Comparison of ENCODE assay signal across 30 mouse cellular contexts in the genomic region with DNA sequence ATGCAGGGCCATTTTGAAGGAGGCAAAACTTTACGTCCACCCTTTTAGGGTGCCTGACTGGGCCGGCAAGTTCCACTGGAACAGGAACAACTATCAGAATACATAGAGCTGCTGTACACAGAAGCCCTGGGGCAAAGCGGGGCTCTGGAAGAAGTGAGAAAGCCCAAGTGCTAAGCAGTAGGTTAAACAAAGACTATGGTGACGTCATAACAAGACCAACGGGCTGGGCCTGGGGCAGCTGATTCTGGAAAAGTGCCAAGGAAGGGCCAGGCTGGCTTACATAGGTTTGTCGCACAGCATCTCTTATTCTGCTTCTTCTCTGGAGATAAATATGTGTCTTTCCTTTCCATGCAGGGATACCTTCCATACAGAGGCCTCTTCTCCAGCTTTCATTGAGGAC.
DNase-seq lines count a peak whose midpoint lies in the region; ATAC-seq and TF ChIP-seq lines count a peak whose summit lies in the region.
"Had no signal": no experiment of that assay in that cellular context is flagged by ENCODE, and none has a peak within 500 bp of the region (broad histone marks: within the 10 kb centered on the region; RNA-seq: fewer than 3 reads in every experiment).

No protein-coding gene starts in this region.

- ATAC-seq in forebrain, embryonic 13.5 days: 0 out of 2 replicates have a peak, but pooled peaks have one; percentile 27
- no peak for ATAC-seq in forebrain, embryonic 11.5 days (replicated peaks; ENCODE audit: low FRiP score)
- 0 out of 2 replicates have a peak, but pooled peaks have one; percentile 17 for ATAC-seq in lung, embryonic 14.5 days (ENCODE audit: insufficient read depth)
- ATAC-seq: activated CD4-positive, CD25-positive, alpha-beta regulatory T cell, adult 4 months had no signal

- peak; percentile 36; the same call in 1 of the 2 replicates for TF ChIP-seq EP300 in CH12.LX (IDR thresholded peaks at IDR 0.05; ENCODE audit: low read length)

- H3K9ac ChIP-seq in forebrain, embryonic 13.5 days: no peak overlapping the region
- H3K9ac ChIP-seq in forebrain, embryonic 11.5 days (ENCODE audit: low read length): no peak overlapping the region
- no peak overlapping the region for H3K9ac ChIP-seq in lung, embryonic 14.5 days
- no peak overlapping the region for H3K9ac ChIP-seq in CH12.LX (ENCODE audit: insufficient read depth, low read depth)
- H3K9ac ChIP-seq: embryonic facial prominence, embryonic 12.5 days; heart, embryonic 15.5 days; hindbrain, embryonic 12.5 days; limb, embryonic 13.5 days; midbrain, embryonic 12.5 days had no signal

- peaks cover 6% of the 10 kb centered on the region; the same call in 1 of the 2 replicates for H3K4me1 ChIP-seq in forebrain, embryonic 13.5 days
- H3K4me1 ChIP-seq in forebrain, embryonic 11.5 days (replicated peaks; ENCODE audit: control insufficient read depth, insufficient read depth, low read length): no peaks in the 10 kb centered on the region
- no peaks in the 10 kb centered on the region for H3K4me1 ChIP-seq in lung, embryonic 14.5 days (ENCODE audit: insufficient read depth)
- H3K4me1 ChIP-seq in CH12.LX (ENCODE audit: control insufficient read depth in 1 of 2, insufficient read depth in 2 of 2): peaks cover 29 to 47% of the 10 kb centered on the region in 2 experiments
- H3K4me1 ChIP-seq: heart, embryonic 15.5 days; midbrain, embryonic 12.5 days had no signal

- H3K36me3 ChIP-seq in forebrain, embryonic 13.5 days (ENCODE audit: poor library complexity, severe bottlenecking): no peaks in the 10 kb centered on the region
- H3K36me3 ChIP-seq in forebrain, embryonic 11.5 days (ENCODE audit: control insufficient read depth, insufficient read depth, low read length): no peaks in the 10 kb centered on the region
- H3K36me3 ChIP-seq in lung, embryonic 14.5 days (ENCODE audit: insufficient read depth): no peaks in the 10 kb centered on the region
- H3K36me3 ChIP-seq in CH12.LX (replicated peaks in 1 of 2; ENCODE audit: control insufficient read depth in 1 of 2, insufficient read depth in 1 of 2, low read length in 1 of 2): no peaks in the 10 kb centered on the region
- H3K36me3 ChIP-seq: embryonic facial prominence, embryonic 12.5 days; forebrain, embryonic 10.5 days; heart, embryonic 15.5 days; hindbrain, embryonic 12.5 days; limb, embryonic 13.5 days; midbrain, embryonic 12.5 days had no signal

- no peak for TF ChIP-seq POLR2A in CH12.LX (IDR thresholded peaks at IDR 0.05; ENCODE audit: low read depth, low read length)
- no peak for TF ChIP-seq POLR2A in brain, embryonic 14.5 days (IDR thresholded peaks at IDR 0.05; ENCODE audit: borderline replicate concordance, extremely low read depth, insufficient read depth, insufficient read length, poor library complexity, severe bottlenecking)

- WGBS in forebrain, embryonic 13.5 days: 35% methylated on average over 6 of the region's 6 CpGs
- 62% methylated on average over 6 of the region's 6 CpGs for WGBS in forebrain, embryonic 11.5 days
- WGBS in lung, embryonic 14.5 days: 38% methylated on average over 6 of the region's 6 CpGs

- dilution Hi-C loops in CH12.LX (cut with MboI; ENCODE audit: extremely low pct_ligation_motif_present, extremely low pct_unique_long_range_greater_than_20kb, low sequenced_read_pairs): no loop called here

- no peak for TF ChIP-seq RAD21 in CH12.LX (IDR thresholded peaks at IDR 0.05; ENCODE audit: low read depth, low read length)

- no peak for TF ChIP-seq CTCF in lung, embryonic 14.5 days (IDR thresholded peaks at IDR 0.05; ENCODE audit: low read depth)
- no peak for TF ChIP-seq CTCF in CH12.LX (conservative IDR thresholded peaks at IDR 0.05 in 1 of 2, IDR thresholded peaks at IDR 0.05 in 1 of 2; ENCODE audit: low read depth in 2 of 2, low read length in 2 of 2)
- TF ChIP-seq CTCF in brain, embryonic 14.5 days (IDR thresholded peaks at IDR 0.05; ENCODE audit: borderline replicate concordance, extremely low read depth, insufficient read depth, insufficient read length): no peak

- no peak for DNase-seq in forebrain, embryonic 11.5 days (ENCODE audit: low spot score)
- peak; percentile 50 for DNase-seq in lung, embryonic 14.5 days
- DNase-seq in lung, postnatal 25 days (ENCODE audit: low spot score): no peak
- DNase-seq in CH12.LX (ENCODE audit: extremely low read depth): no peak
- DNase-seq in brain, embryonic 14.5 days (ENCODE audit: low read depth): peak; percentile 63
- DNase-seq in left cerebral cortex, adult 9 months (ENCODE audit: low spot score in 2 of 2): no peak
- DNase-seq in ovary, postnatal 10 days (ENCODE audit: low spot score): no peak
- DNase-seq: adrenal gland, adult 2 months; adrenal gland, postnatal 36 days; cerebellum, adult 2 months; cerebellum, postnatal 36 days; gastrocnemius, adult 2 months; heart, postnatal 36 days; kidney, adult 11 months; kidney, postnatal 14 days; lung, postnatal 4 days; thymus, postnatal 14 days had no signal

- H3K27me3 ChIP-seq in forebrain, embryonic 13.5 days: no peaks in the 10 kb centered on the region
- no peaks in the 10 kb centered on the region for H3K27me3 ChIP-seq in forebrain, embryonic 11.5 days (ENCODE audit: control insufficient read depth, insufficient read depth, low read length)
- H3K27me3 ChIP-seq in lung, embryonic 14.5 days (ENCODE audit: insufficient read depth, low read length): no peaks in the 10 kb centered on the region
- H3K27me3 ChIP-seq in CH12.LX (replicated peaks): no peaks in the 10 kb centered on the region
- H3K27me3 ChIP-seq: embryonic facial prominence, embryonic 12.5 days; heart, embryonic 15.5 days; hindbrain, embryonic 12.5 days; limb, embryonic 13.5 days; midbrain, embryonic 12.5 days had no signal

- no peaks in the 10 kb centered on the region for H3K79me2 ChIP-seq in CH12.LX (replicated peaks; ENCODE audit: control insufficient read depth, extremely low read depth, insufficient read depth, poor library complexity, severe bottlenecking)

- no peaks in the 10 kb centered on the region for H3K9me3 ChIP-seq in forebrain, embryonic 13.5 days (replicated peaks)
- no peaks in the 10 kb centered on the region for H3K9me3 ChIP-seq in forebrain, embryonic 11.5 days (ENCODE audit: control insufficient read depth, low read length)
- no peaks in the 10 kb centered on the region for H3K9me3 ChIP-seq in lung, embryonic 14.5 days (ENCODE audit: low read depth, low read length)
- H3K9me3 ChIP-seq in CH12.LX (replicated peaks; ENCODE audit: low read length): no peaks in the 10 kb centered on the region
- H3K9me3 ChIP-seq: embryonic facial prominence, embryonic 12.5 days; forebrain, embryonic 10.5 days; heart, embryonic 15.5 days; hindbrain, embryonic 12.5 days; limb, embryonic 13.5 days; midbrain, embryonic 12.5 days had no signal

- no peak overlapping the region for H3K4me2 ChIP-seq in forebrain, embryonic 13.5 days
- no peak overlapping the region for H3K4me2 ChIP-seq in forebrain, embryonic 11.5 days (ENCODE audit: low read depth, low read length, severe bottlenecking)
- H3K4me2 ChIP-seq in lung, embryonic 14.5 days: no peak overlapping the region
- peak overlapping the region; percentile 19; the same call in 1 of the 2 replicates for H3K4me2 ChIP-seq in CH12.LX (ENCODE audit: insufficient read depth, low read depth, poor library complexity, severe bottlenecking)
- H3K4me2 ChIP-seq: embryonic facial prominence, embryonic 12.5 days; heart, embryonic 15.5 days; hindbrain, embryonic 12.5 days; limb, embryonic 13.5 days; liver, embryonic 11.5 days; midbrain, embryonic 12.5 days had no signal

- H3K27ac ChIP-seq in forebrain, embryonic 13.5 days: no peak overlapping the region
- H3K27ac ChIP-seq in forebrain, embryonic 11.5 days (ENCODE audit: low read depth, low read length): no peak overlapping the region
- no peak overlapping the region for H3K27ac ChIP-seq in lung, embryonic 14.5 days (ENCODE audit: low read depth)
- H3K27ac ChIP-seq in CH12.LX (ENCODE audit: insufficient read depth, low read depth): peak overlapping the region; percentile 83; the same call in 1 of the 2 replicates
- H3K27ac ChIP-seq: embryonic facial prominence, embryonic 12.5 days; forebrain, embryonic 10.5 days; gastrocnemius, adult 2 months; heart, embryonic 15.5 days; hindbrain, embryonic 12.5 days; layer of hippocampus, adult 2 months; left cerebral cortex, adult 2 months; limb, embryonic 13.5 days; midbrain, embryonic 12.5 days had no signal

- in situ Hi-C loops in CH12.LX (cut with MboI; ENCODE audit: low pct_ligation_motif_present, low pct_unique_long_range_greater_than_20kb, low sequenced_read_pairs): no loop called here

- H3K4me3 ChIP-seq in forebrain, embryonic 13.5 days: no peak overlapping the region
- H3K4me3 ChIP-seq in forebrain, embryonic 11.5 days (ENCODE audit: low read depth, low read length): no peak overlapping the region
- H3K4me3 ChIP-seq in lung, embryonic 14.5 days (ENCODE audit: low read depth, low read length): no peak overlapping the region
- no peak overlapping the region for H3K4me3 ChIP-seq in CH12.LX (replicated peaks in 1 of 3; ENCODE audit: low read depth in 2 of 3, low read length in 2 of 3, poor library complexity in 1 of 3)
- H3K4me3 ChIP-seq: embryonic facial prominence, embryonic 12.5 days; forebrain, embryonic 10.5 days; gastrocnemius, adult 2 months; heart, embryonic 15.5 days; hindbrain, embryonic 12.5 days; layer of hippocampus, adult 2 months; left cerebral cortex, adult 2 months; limb, embryonic 13.5 days; megakaryocyte, embryonic 14.5 days; midbrain, embryonic 12.5 days; myocyte had no signal

TF ChIP-seq in CH12.LX, 34 proteins besides CTCF, POLR2A, EP300 and RAD21 (continues in another document):
- TF ChIP-seq JUND (conservative IDR thresholded peaks at IDR 0.05; ENCODE audit: low read depth, low read length) (peak; percentile 78), ZMIZ1 (IDR thresholded peaks at IDR 0.05; ENCODE audit: low read depth, low read length) (no peak), POLR2AphosphoS2 (IDR thresholded peaks at IDR 0.05; ENCODE audit: low read depth, low read length) (no peak), MEF2A (IDR thresholded peaks at IDR 0.05; ENCODE audit: borderline replicate concordance, low read depth, low read length) (peak; percentile 23; the same call in 1 of the 2 replicates), MAFK (IDR thresholded peaks at IDR 0.05; ENCODE audit: insufficient replicate concordance, low read length) (no peak), ELF1 (IDR thresholded peaks at IDR 0.05; ENCODE audit: low read depth, low read length) (no peak), ZNF384 (IDR thresholded peaks at IDR 0.05; ENCODE audit: low read depth, low read length) (no peak), GABPA (IDR thresholded peaks at IDR 0.05; ENCODE audit: insufficient replicate concordance, low read depth, low read length) (no peak), UBTF (IDR thresholded peaks at IDR 0.05; ENCODE audit: low read depth, low read length) (no peak), TCF12 (IDR thresholded peaks at IDR 0.05; ENCODE audit: low read depth, low read length) (peak; percentile 47; the same call in 1 of the 2 replicates), RCOR1 (conservative IDR thresholded peaks at IDR 0.05; ENCODE audit: low read depth, low read length) (no peak), HCFC1 (IDR thresholded peaks at IDR 0.05; ENCODE audit: low read depth, low read length) (no peak), IRF4 (IDR thresholded peaks at IDR 0.05; ENCODE audit: low read depth, low read length) (peak; percentile 75), SIN3A (IDR thresholded peaks at IDR 0.05; ENCODE audit: low read length) (no peak; the same call in 1 of the 2 replicates)

Comparison
In these comparisons a context has a peak if more than half of its experiments do, and no peak if none do; other contexts are left out.
1. DNase-seq: peak in lung, embryonic 14.5 days (single experiment) and brain, embryonic 14.5 days (single experiment); none in forebrain, embryonic 11.5 days (single experiment), lung, postnatal 25 days (single experiment), CH12.LX (single experiment), left cerebral cortex, adult 9 months (0 of 2) and ovary, postnatal 10 days (single experiment).